Mouse (Mus musculus) neural tube, embryonic 13.5 days (tissue): ENCODE measurements at regions not wholly inside any gene's neighbourhood (a gene's known extent, or its start where the extent isn't known, plus 50 kb on each side); places are given as distances from the start of the nearest gene placed in this dataset.

Source experiments
- ATAC-seq: fragments of 200-750 bp; cut with Nextera tagmentation; 2 replicates; pipeline ENCODE4 v1.8.0; 2017; ENCODE audit warnings: low read depth, mild to moderate bottlenecking, moderate TSS enrichment, moderate library complexity
- H3K27ac ChIP-seq: fragments of 300-500 bp; sonication (generic); replicated peaks from 2 replicates; pipeline ENCODE4 v1.5.1; 2015; ENCODE audit warnings: moderate library complexity, mild to moderate bottlenecking, inconsistent platforms
- H3K27me3 ChIP-seq: fragments of 300-500 bp; sonication (generic); 2 replicates; pipeline ENCODE4 v1.6.1; 2015; ENCODE audit warnings: mild to moderate bottlenecking, inconsistent platforms
- H3K36me3 ChIP-seq: fragments of 300-500 bp; sonication (generic); 2 replicates; pipeline ENCODE4 v1.6.1; 2015; ENCODE audit warnings: mild to moderate bottlenecking, inconsistent platforms
- H3K4me1 ChIP-seq: fragments of 300-500 bp; sonication (generic); replicated peaks from 2 replicates; pipeline ENCODE4 v1.6.1; 2015; ENCODE audit warnings: inconsistent platforms
- H3K4me2 ChIP-seq: fragments of 300-500 bp; sonication (generic); 2 replicates; pipeline ENCODE4 v1.6.1; 2015; ENCODE audit warnings: inconsistent platforms, mild to moderate bottlenecking, moderate library complexity
- H3K4me3 ChIP-seq: fragments of 300-500 bp; sonication (generic); 2 replicates; pipeline ENCODE4 v1.5.1; 2015; ENCODE audit warnings: mild to moderate bottlenecking, inconsistent platforms
- H3K9ac ChIP-seq: fragments of 300-500 bp; sonication (generic); 2 replicates; pipeline ENCODE4 v1.6.1; 2015; ENCODE audit warnings: moderate library complexity, mild to moderate bottlenecking, inconsistent platforms
- H3K9me3 ChIP-seq: fragments of 300-500 bp; sonication (generic); 2 replicates; pipeline ENCODE4 v1.6.1; 2016; ENCODE audit warnings: inconsistent platforms
- WGBS: fragments of 180-500 bp; shearing (Covaris S2); methylation state at CpG from one replicate; pipeline ENCODE4 v1.1.7; 2015; 5-methylcytosine and 5-hydroxymethylcytosine counted together

DNA sequence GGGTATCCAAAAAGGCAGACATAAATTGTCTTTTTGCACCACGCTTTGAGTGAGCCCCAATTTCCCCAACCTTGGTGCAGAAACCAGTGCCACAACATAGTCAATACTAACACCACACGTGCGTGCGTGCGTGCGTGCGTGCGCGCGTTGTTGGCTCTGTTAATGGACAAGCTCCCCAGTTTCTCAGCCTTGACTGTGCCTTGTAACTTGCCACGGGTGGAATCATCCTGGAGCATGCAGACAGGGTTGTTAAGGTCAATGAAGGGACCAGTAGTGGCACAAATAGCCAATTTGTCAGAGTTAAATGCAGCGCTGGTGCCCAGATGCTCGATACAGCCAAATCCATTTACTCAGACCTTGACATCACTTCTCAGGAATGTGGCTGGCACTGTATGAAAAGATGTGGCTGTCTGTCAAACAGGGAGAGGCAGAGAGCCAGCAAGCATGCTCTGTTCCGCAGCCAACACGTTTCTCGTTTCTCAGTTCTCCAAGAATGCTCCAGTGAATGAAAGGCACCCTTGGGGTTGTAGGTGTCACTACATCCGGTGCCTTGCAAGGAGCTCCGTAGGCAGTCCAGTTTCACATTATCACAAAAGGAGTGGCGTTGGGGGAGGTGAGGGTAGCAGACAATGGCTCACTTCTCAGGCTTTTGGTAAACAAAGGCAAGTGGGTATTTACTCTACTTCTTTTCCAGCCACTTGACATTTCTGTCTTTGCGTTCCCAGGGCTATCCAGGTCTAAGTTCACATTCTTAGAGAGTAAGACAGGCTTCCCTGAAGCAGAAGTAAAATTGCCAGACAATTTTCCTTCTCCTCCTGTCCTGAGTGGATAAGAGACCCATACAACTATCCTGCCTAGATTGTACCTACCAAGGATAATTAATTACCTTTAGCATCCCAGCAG, 53.2 kb upstream of the Usp27x start:
- H3K4me1 ChIP-seq = no peaks in the 10 kb centered on the region; the same call in 1 of the 2 replicates
- ATAC-seq = peak; percentile 86
- no peak overlapping the region for H3K9ac ChIP-seq
- no peak overlapping the region for H3K4me3 ChIP-seq
- peak overlapping the region; percentile 18; the same call in 1 of the 2 replicates for H3K4me2 ChIP-seq
- no peaks in the 10 kb centered on the region for H3K36me3 ChIP-seq
- no peak overlapping the region for H3K27ac ChIP-seq
- WGBS = 47% methylated on average over 20 of the region's 20 CpGs
- H3K27me3 ChIP-seq = peaks cover 6% of the 10 kb centered on the region; the same call in 1 of the 2 replicates
- no peaks in the 10 kb centered on the region for H3K9me3 ChIP-seq
